Mouse (Mus musculus): Measurements from ENCODE around the gene Mrgpra1. TPM values are rescaled to one million over a fixed set of nuclear protein-coding genes. Genes with fewer than 3 reads are reported as not detected.

Mrgpra1 gene
- polyA plus RNA-seq (2015; fragmentation: Nextera tagmentation; extraction: Ambion mirVana): not detected in 2 replicates

GRCm38 (mm10) chr7:47354140-47354539, at the start of gene Mrgpra1:
Gene Mrgpra1, minus strand, starts transcription at chr7:47354240.

Other genes starting within 250 kb of the Mrgpra1 start
- gene Ptpn5, start 220.6 kb downstream of the Mrgpra1 start, polyA plus RNA-seq (2015; fragmentation: Nextera tagmentation; extraction: Ambion mirVana): not detected in 2 replicates
- gene Mrgpra6, start 149.3 kb downstream of the Mrgpra1 start, polyA plus RNA-seq (2015; fragmentation: Nextera tagmentation; extraction: Ambion mirVana): not detected in 2 replicates
- gene Mrgpra9, start 101.4 kb downstream of the Mrgpra1 start, polyA plus RNA-seq (2015; fragmentation: Nextera tagmentation; extraction: Ambion mirVana): not detected in 2 replicates
- gene Mrgpra2a, start 97.9 kb upstream of the Mrgpra1 start, polyA plus RNA-seq (2015; fragmentation: Nextera tagmentation; extraction: Ambion mirVana): 0.30 TPM in 1 of 2 replicates, not detected in the other
- 0.13 and 0.21 TPM in 2 replicates for gene Mrgpra2b, start 174.6 kb upstream of the Mrgpra1 start, polyA plus RNA-seq (2015; fragmentation: Nextera tagmentation; extraction: Ambion mirVana)
- gene Mrgpra3, start 247.1 kb upstream of the Mrgpra1 start, polyA plus RNA-seq (2015; fragmentation: Nextera tagmentation; extraction: Ambion mirVana): not detected in 2 replicates

All from urinary bladder, postnatal 0 days (tissue).